13 mouse cellular contexts compared by ENCODE assay signal in genomic region chr4:133495711-133496110, GRCm38 (mm10). TPM values are rescaled to one million over a fixed set of nuclear protein-coding genes. Genes with fewer than 3 reads are reported as not detected.
DNase-seq lines count a peak whose midpoint lies in the region; ATAC-seq and TF ChIP-seq lines count a peak whose summit lies in the region.
"Had no signal": no experiment of that assay in that cellular context is flagged by ENCODE, and none has a peak within 500 bp of the region (broad histone marks: within the 10 kb centered on the region; RNA-seq: fewer than 3 reads in every experiment).

No protein-coding gene starts in this region.

- peaks cover 62% of the 10 kb centered on the region for H3K27me3 ChIP-seq in heart, embryonic 10.5 days (ENCODE audit: insufficient read depth, poor library complexity, severe bottlenecking)
- H3K27me3 ChIP-seq in lung, embryonic 14.5 days (ENCODE audit: insufficient read depth, low read length), result peaks cover 62% of the 10 kb centered on the region

- no peak for TF ChIP-seq POLR2A in cortical plate, adult 2 months (IDR thresholded peaks at IDR 0.05; ENCODE audit: extremely low read depth, insufficient read depth, low read length)

- no peak for ATAC-seq in lung, embryonic 14.5 days (ENCODE audit: insufficient read depth)
- ATAC-seq: liver, embryonic 12.5 days; midbrain, embryonic 15.5 days had no signal

- WGBS in heart, embryonic 10.5 days, result 32% methylated on average over 7 of the region's 7 CpGs
- 23% methylated on average over 7 of the region's 7 CpGs for WGBS in lung, embryonic 14.5 days

- no peak overlapping the region for H3K4me2 ChIP-seq in lung, embryonic 14.5 days
- H3K4me2 ChIP-seq: liver, embryonic 12.5 days; midbrain, embryonic 15.5 days had no signal

- H3K9ac ChIP-seq in lung, embryonic 14.5 days, result no peak overlapping the region
- H3K9ac ChIP-seq: liver, embryonic 12.5 days; midbrain, embryonic 15.5 days had no signal

- peak; percentile 93 for DNase-seq in heart, adult 11 months
- no peak for DNase-seq in heart, embryonic 10.5 days (ENCODE audit: low spot score)
- DNase-seq in lung, embryonic 14.5 days, result peak; percentile 61
- DNase-seq in lung, adult 18-20 months, result no peak
- peak; percentile 39 to 62 for DNase-seq in adrenal gland, postnatal 36 days
- DNase-seq in layer of hippocampus, postnatal 14 days (ENCODE audit: low spot score in 2 of 2), result no peak
- DNase-seq in left cerebral cortex, adult 18-20 months (ENCODE audit: low spot score in 2 of 2), result no peak
- DNase-seq: right cerebral cortex, adult 18-20 months had no signal

- peak; percentile 42 for TF ChIP-seq CTCF in lung, embryonic 14.5 days (IDR thresholded peaks at IDR 0.05; ENCODE audit: low read depth)
- no peak for TF ChIP-seq CTCF in cortical plate, adult 2 months (IDR thresholded peaks at IDR 0.05; ENCODE audit: extremely low read depth, insufficient read depth, low read length)

- H3K36me3 ChIP-seq in heart, embryonic 10.5 days, result no peaks in the 10 kb centered on the region
- H3K36me3 ChIP-seq in lung, embryonic 14.5 days (ENCODE audit: insufficient read depth), result no peaks in the 10 kb centered on the region
- H3K36me3 ChIP-seq: liver, embryonic 12.5 days; midbrain, embryonic 15.5 days had no signal

- no peak overlapping the region; the same call in 1 of the 2 replicates for H3K4me3 ChIP-seq in heart, embryonic 10.5 days
- no peak overlapping the region for H3K4me3 ChIP-seq in lung, embryonic 14.5 days (ENCODE audit: low read depth, low read length)
- H3K4me3 ChIP-seq in cortical plate, adult 2 months (ENCODE audit: insufficient read depth, low read length), result peak overlapping the region; percentile 74
- H3K4me3 ChIP-seq: liver, embryonic 12.5 days; midbrain, embryonic 15.5 days had no signal

- H3K27ac ChIP-seq in heart, embryonic 10.5 days, result no peak overlapping the region
- H3K27ac ChIP-seq in lung, embryonic 14.5 days (ENCODE audit: low read depth), result no peak overlapping the region
- H3K27ac ChIP-seq in cortical plate, adult 2 months (ENCODE audit: insufficient read depth, low read length), result no peak overlapping the region
- H3K27ac ChIP-seq: kidney, postnatal 0 days; liver, embryonic 12.5 days; midbrain, embryonic 15.5 days had no signal

- peaks cover 47% of the 10 kb centered on the region for H3K4me1 ChIP-seq in heart, embryonic 10.5 days
- H3K4me1 ChIP-seq in lung, embryonic 14.5 days (ENCODE audit: insufficient read depth), result peaks cover 8% of the 10 kb centered on the region
- peaks cover 2% of the 10 kb centered on the region; the same call in 1 of the 2 replicates for H3K4me1 ChIP-seq in cortical plate, adult 2 months (ENCODE audit: control insufficient read depth, insufficient read depth, low read length)

- H3K9me3 ChIP-seq in heart, embryonic 10.5 days, result no peaks in the 10 kb centered on the region
- H3K9me3 ChIP-seq in lung, embryonic 14.5 days (ENCODE audit: low read depth, low read length), result no peaks in the 10 kb centered on the region
- H3K9me3 ChIP-seq: liver, embryonic 12.5 days; midbrain, embryonic 15.5 days had no signal

RNA-seq across cellular contexts. Expression of gene Trnp1, which starts 2.6 kb away (rescaled TPM):
- 0.60 and 0.96 TPM in 2 replicates for polyA plus RNA-seq in heart, embryonic 10.5 days (2016; fragmentation: Nextera tagmentation; extraction: Ambion mirVana)
- 1.1 and 1.3 TPM in 2 replicates for polyA plus RNA-seq in lung, embryonic 14.5 days (2014; fragmentation: Nextera tagmentation; extraction: Ambion mirVana)
- total RNA-seq in adrenal gland, postnatal 36 days (2021), result 1 to 10 TPM; 3.4 to 4.6 TPM
- polyA plus RNA-seq in cortical plate, adult 2 months (2012; rRNA removed), result 119 and 128 TPM in 2 replicates
- total RNA-seq in layer of hippocampus, postnatal 14 days (2021), result 100 to 1,000 TPM; 188 to 190 TPM
- total RNA-seq in left cerebral cortex, adult 18-20 months (2021), result 100 to 1,000 TPM; 164 to 182 TPM

RNA-seq across cellular contexts. Expression of gene Tent5b, which starts 15.8 kb away (rescaled TPM):
- polyA plus RNA-seq in heart, embryonic 10.5 days (2016; fragmentation: Nextera tagmentation; extraction: Ambion mirVana), result 0.90 and 1.5 TPM in 2 replicates
- 0.41 and 0.42 TPM in 2 replicates for polyA plus RNA-seq in lung, embryonic 14.5 days (2014; fragmentation: Nextera tagmentation; extraction: Ambion mirVana)
- total RNA-seq in adrenal gland, postnatal 36 days (2021), result 1 to 10 TPM; 1.0 to 3.5 TPM
- polyA plus RNA-seq in cortical plate, adult 2 months (2012; rRNA removed), result 0.04 and 0.06 TPM in 2 replicates
- total RNA-seq in layer of hippocampus, postnatal 14 days (2021), result under 1 TPM in 1 of 2 experiments, not detected in 1; 0.17 TPM
- under 1 TPM in 1 of 2 experiments, not detected in 1; 0.14 TPM for total RNA-seq in left cerebral cortex, adult 18-20 months (2021)
- polyA plus RNA-seq: liver, embryonic 12.5 days had no signal

RNA-seq across cellular contexts. Expression of gene Kdf1, which starts 23.1 kb away (rescaled TPM):
- 1.6 and 4.0 TPM in 2 replicates for polyA plus RNA-seq in heart, embryonic 10.5 days (2016; fragmentation: Nextera tagmentation; extraction: Ambion mirVana)
- polyA plus RNA-seq in lung, embryonic 14.5 days (2014; fragmentation: Nextera tagmentation; extraction: Ambion mirVana), result 28.0 and 31.5 TPM in 2 replicates
- total RNA-seq in adrenal gland, postnatal 36 days (2021), result 1 to 10 TPM in 1 of 2 experiments, under 1 TPM in 1; 0.76 to 4.6 TPM
- 0.08 and 0.13 TPM in 2 replicates for polyA plus RNA-seq in cortical plate, adult 2 months (2012; rRNA removed)
- total RNA-seq in layer of hippocampus, postnatal 14 days (2021), result not detected
- total RNA-seq in left cerebral cortex, adult 18-20 months (2021), result under 1 TPM; 0.42 to 0.54 TPM
- total RNA-seq: gastrocnemius, postnatal 4 days had no signal

RNA-seq across cellular contexts. Expression of gene Nudc, which starts 50.1 kb away (rescaled TPM):
- polyA plus RNA-seq in heart, embryonic 10.5 days (2016; fragmentation: Nextera tagmentation; extraction: Ambion mirVana), result 328 and 420 TPM in 2 replicates
- 248 and 258 TPM in 2 replicates for polyA plus RNA-seq in lung, embryonic 14.5 days (2014; fragmentation: Nextera tagmentation; extraction: Ambion mirVana)
- 100 to 1,000 TPM; 152 to 166 TPM for total RNA-seq in adrenal gland, postnatal 36 days (2021)
- polyA plus RNA-seq in cortical plate, adult 2 months (2012; rRNA removed), result 184 and 202 TPM in 2 replicates
- 100 to 1,000 TPM; 101 to 113 TPM for total RNA-seq in layer of hippocampus, postnatal 14 days (2021)
- 100 to 1,000 TPM; 148 to 156 TPM for total RNA-seq in left cerebral cortex, adult 18-20 months (2021)

RNA-seq across cellular contexts. Expression of gene Nr0b2, which starts 57.5 kb away (rescaled TPM):
- polyA plus RNA-seq in heart, embryonic 10.5 days (2016; fragmentation: Nextera tagmentation; extraction: Ambion mirVana), result 4.9 and 8.9 TPM in 2 replicates
- 0.39 TPM in 1 of 2 replicates, not detected in the other for polyA plus RNA-seq in lung, embryonic 14.5 days (2014; fragmentation: Nextera tagmentation; extraction: Ambion mirVana)
- 10 to 100 TPM; 27.9 to 52.7 TPM for total RNA-seq in adrenal gland, postnatal 36 days (2021)
- not detected in 2 replicates for polyA plus RNA-seq in cortical plate, adult 2 months (2012; rRNA removed)
- total RNA-seq in layer of hippocampus, postnatal 14 days (2021), result not detected
- not detected for total RNA-seq in left cerebral cortex, adult 18-20 months (2021)
- total RNA-seq: gastrocnemius, postnatal 4 days had no signal
- polyA plus RNA-seq: midbrain, embryonic 15.5 days had no signal

Comparison
In these comparisons a context has a peak if more than half of its experiments do, and no peak if none do; other contexts are left out.
1. DNase-seq: peak in heart, adult 11 months (single experiment), lung, embryonic 14.5 days (single experiment) and adrenal gland, postnatal 36 days (2 of 2); none in heart, embryonic 10.5 days (single experiment), lung, adult 18-20 months (0 of 2), layer of hippocampus, postnatal 14 days (0 of 2) and left cerebral cortex, adult 18-20 months (0 of 2).
2. RNA of gene Trnp1, which starts 2.6 kb away (total RNA-seq): 188 to 190 TPM in layer of hippocampus, postnatal 14 days and 164 to 182 TPM in left cerebral cortex, adult 18-20 months; 3.4 to 4.6 TPM in adrenal gland, postnatal 36 days; every median in the first group is over 10 times any median in the second.